Mouse (Mus musculus) liver, adult 2 months (tissue): ENCODE measurements around the gene Cacng2.

Experiments used
- CTCF ChIP-seq: fragments of 200-500 bp; IDR thresholded peaks from 2 replicates; pipeline ENCODE4 v1.5.1; 2011; ENCODE audit warnings: low read depth, low read length, control low read depth
- POLR2A ChIP-seq: fragments of 200-500 bp; IDR thresholded peaks from 2 replicates; pipeline ENCODE4 v1.6.1; 2011; ENCODE audit warnings: low read length, control low read depth; ENCODE audit not compliant: insufficient read depth; ENCODE audit errors: extremely low read depth

DNA sequence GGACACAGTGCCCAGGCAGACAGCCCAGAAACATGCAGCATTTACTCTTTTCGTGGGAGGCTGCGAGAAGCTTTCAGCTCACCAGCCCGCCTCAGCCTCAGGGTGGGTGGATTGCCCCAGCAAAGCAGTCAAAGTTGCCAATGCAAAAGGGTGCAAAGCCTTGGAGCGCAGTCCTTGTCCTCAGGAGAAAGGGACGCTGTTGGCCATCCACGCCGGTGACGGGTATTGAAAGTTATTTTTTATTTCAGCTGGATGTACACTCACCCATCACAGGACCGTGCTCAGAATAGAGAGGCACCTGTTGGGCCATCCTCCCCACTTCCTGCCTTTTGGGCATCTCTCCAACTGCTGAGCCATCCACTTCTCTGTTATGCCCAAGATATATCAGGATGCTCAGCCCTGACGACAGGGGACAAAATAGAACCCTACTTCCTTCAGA, 140.4 kb downstream of the Cacng2 start:
- TF ChIP-seq POLR2A, result no peak
- no peak for TF ChIP-seq CTCF
